Mouse (Mus musculus) MEL-GATA-1-ER (cell line): ENCODE measurements around the gene Cemip2.
"Not testable (repeated sequence)": the region's sequence is repeated elsewhere in the genome, so short reads cannot be mapped to it uniquely, and the experiment has no call there.

Source experiments
- DNase-seq: peaks from one replicate; pipeline ENCODE4 v3.0.0-alpha.2; 2012; ENCODE audit warnings: low read depth; ENCODE audit errors: extremely low read depth

Gene Cemip2

GRCm38 (mm10) chr19:21862991-21863931, 85.1 kb downstream of the Cemip2 start:
- DNase-seq = no peak

- DNase-seq = no peak
Observed at GRCm38 (mm10) chr19:21865242-21866055, 87.3 kb downstream of the Cemip2 start.

- DNase-seq = no peak
Observed at GRCm38 (mm10) chr19:21866094-21866493, 88.0 kb downstream of the Cemip2 start.

- DNase-seq = not testable (repeated sequence)
Observed at GRCm38 (mm10) chr19:21866756-21867155, 88.6 kb downstream of the Cemip2 start.

DNA sequence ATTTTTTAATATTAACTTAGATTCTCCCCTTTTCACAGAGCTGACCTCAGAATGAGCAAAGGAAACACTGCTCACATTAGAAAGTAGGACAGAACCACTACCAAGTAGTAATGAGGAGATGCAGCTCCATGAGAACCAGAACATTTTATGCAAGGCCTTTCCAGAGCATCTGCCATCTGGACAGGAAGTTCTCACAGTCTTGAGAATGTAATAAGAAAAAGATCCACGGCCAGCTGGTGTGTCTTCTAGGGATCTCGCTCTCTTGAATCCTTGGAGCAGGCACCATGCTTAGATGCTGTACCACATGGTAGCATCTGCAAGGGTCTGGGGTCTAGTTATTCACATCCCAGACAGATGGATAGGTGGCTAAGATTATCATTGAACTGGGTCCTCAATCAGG, 90.3 kb downstream of the Cemip2 start:
- DNase-seq = no peak

DNA sequence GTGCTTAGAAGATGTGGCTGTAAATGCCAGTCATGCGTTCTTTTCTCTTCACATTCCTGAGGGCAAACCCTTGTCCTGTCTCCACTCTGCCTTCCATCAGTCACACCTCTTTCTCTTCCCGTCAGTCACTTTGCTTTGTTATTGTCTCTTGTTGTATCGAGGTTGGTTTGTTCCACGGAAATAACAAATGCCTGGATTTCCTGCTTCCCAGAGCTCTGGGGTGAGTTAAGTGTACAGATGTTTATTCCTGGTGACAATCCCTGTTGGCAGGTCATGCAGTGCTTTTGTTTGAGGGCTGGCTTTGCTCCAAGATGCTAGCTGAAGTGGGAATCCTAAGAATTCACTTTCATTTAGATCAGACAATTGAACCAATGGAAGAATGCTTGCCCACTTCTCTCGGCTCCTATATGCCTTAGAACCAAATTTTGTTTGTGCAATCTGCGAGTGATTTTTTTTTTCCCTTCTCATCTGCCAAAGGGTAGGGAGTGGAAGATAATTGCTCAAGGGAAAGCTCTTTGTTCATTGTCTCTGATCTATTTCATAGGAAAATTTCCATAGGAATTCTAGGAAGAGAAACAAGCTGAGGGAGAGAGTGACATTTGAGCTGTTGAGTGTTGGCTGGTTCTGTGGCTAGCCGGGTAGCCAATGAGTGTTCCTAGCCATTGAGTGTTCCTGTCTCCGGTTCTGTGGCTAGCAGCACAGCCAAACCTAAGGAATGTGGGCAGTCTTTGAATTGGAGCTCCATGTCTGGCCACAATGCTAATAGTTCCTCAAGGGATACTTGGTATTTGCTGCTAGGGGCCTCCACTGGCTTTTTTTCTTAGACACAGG, 104.2 kb downstream of the Cemip2 start:
- no peak for DNase-seq

GRCm38 (mm10) chr19:21883053-21883452, 104.9 kb downstream of the Cemip2 start:
- DNase-seq = no peak

DNA sequence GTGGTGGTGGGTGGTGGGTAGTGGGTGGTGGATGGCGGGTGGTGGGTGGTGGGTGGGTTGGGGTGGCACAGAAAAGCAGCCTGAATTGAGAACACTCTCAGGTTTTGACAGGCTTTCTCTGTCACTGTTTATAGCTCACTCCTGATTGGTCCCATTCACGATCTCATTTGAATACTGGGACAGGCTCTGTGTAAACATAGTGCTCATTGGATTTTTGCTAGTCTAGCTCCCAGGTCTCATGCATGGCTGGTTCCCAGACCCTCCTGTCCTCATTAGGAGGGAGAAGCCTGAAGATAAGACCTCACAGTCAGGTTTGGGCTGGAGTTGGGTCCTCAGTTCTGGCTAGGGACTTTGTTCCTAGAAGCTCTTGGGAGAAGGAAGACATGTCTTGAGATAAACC, 105.8 kb downstream of the Cemip2 start:
- no peak for DNase-seq

DNA sequence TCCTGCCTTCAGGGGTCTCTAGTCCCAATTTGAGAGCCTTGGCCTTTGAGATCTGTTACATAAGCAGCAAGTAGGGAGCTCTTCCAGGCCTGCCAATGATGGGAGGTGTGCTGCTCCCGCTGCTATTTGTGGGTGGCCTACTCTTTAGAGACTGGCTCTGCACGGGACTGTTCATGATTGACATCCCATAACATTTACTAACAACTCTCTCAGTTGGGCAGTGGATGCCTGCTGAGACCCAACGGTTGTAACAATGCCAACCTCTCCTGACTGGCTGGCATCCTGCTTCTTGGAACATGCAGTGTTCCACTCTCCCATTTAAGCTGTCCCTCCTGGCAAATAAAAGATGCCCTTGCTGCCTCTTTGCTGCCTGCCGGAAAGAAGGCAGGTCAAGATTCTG, 106.2 kb downstream of the Cemip2 start:
- DNase-seq = no peak

GRCm38 (mm10) chr19:21886166-21886657, 108.1 kb downstream of the Cemip2 start:
- no peak for DNase-seq

- peak; percentile 44 for DNase-seq
Observed at GRCm38 (mm10) chr19:21890699-21891098, 112.6 kb downstream of the Cemip2 start.

DNA sequence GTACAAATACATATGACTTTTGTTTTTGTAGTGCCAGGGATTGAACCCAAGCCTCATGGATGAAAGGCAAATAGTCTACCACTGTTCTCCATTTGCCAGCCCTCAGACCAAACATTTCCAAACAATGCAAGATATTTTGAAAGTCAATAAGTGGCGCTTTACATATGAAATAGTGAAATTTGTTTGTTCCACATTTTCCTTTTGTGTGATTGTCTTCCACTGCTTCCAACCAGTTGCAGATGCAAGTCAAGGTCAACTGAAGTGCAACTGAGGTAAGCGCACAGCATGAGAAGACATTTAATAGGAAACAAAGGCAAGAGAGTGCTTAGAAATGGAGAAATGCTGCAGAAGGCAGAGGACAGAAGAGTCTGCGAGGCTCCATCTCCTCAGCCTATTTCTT, 116.7 kb downstream of the Cemip2 start:
- DNase-seq = no peak

- DNase-seq = no peak
Observed at GRCm38 (mm10) chr19:21895540-21895939, 117.4 kb downstream of the Cemip2 start.

DNA sequence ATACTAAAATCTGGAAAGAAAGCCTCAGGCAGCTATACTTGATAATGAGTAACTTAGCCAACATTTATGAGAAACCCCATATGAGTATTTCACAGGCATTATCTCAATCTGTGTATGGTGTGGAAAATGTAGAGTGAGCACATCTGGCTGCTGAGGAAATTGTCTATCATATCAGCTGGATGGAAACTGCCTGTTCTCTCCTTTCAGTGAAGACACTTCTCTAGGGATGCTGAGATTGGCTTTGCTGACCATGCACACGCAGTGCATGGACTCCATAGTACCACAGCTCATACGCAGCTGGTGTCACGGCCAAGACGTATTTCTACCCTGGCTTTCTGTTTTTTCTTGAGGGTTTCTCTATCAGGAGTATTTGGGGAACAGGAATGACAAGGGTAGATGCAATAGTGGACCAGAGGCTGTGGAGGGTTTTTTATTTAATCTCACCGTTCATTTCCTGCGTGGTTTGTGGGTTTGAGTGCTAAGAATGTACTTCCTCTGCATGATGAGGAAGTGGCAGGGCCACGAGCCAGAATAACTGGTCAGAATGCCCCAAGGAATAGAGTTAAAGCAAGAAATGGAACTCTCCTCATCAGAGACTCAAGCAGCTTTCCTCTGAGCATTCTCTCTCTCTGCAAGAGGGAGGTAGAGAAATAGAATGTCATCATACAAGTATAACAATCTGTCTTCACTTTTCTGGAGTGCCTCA, 119.1 kb downstream of the Cemip2 start:
- DNase-seq = peak; percentile 74

GRCm38 (mm10) chr19:21898015-21898939, 120.1 kb downstream of the Cemip2 start:
- DNase-seq = no peak
